Mouse (Mus musculus): ENCODE measurements at regions not wholly inside any gene's neighbourhood (a gene's known extent, or its start where the extent isn't known, plus 50 kb on each side); places are given as distances from the start of the nearest gene placed in this dataset.

DNA sequence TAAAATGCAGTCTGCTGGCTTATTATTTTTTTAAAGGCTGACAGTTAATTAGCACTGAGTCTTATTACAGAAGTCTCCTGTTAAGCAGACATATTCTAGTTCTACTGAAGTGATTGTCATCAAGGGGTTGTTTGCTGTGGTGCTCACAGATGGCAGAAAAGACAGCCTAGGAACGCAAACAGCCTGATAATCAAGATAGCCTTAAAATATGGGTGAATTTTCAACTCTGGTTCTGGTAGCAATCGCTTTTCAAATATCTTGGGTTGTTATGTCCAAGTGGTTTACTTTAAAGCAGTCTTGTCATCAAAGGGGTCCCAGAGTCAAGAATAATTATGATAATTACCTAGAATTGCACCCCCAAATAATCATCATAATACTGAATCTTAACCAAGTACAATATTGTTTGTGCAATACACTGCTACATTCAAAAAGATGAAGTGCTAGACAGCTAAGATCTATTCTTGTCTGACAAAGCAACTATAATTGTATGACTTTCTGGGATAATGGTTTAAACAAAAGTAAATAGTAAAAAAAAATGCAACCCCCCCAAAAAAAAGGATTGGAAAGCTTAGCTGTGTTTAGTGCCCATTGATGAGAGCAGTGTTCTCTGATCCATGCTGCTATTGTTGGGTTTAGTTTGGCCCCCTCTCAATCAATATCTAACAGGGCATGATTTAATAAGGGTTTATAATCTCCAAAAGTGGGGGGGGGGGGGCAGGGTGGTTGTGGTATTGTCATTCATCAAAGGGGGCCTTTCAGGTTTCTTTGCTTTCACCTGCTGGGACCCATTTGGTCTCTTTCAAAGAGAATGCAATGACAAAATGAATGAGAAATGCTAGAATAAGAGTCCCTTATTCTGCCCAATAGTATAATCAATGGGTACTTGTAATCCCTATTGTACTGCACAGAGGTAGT lies 437.4 kb upstream of the Ccnh start:
- no peaks in the 10 kb centered on the region for H3K36me3 ChIP-seq (ENCODE audit: insufficient read depth, low read length)
- no peak for DNase-seq (ENCODE audit: low spot score)
- no peak overlapping the region for H3K27ac ChIP-seq
- ATAC-seq (replicated peaks; ENCODE audit: low FRiP score, low read depth) = no peak
- no peak overlapping the region for H3K4me3 ChIP-seq (replicated peaks; ENCODE audit: low read depth, low read length)
- no peaks in the 10 kb centered on the region for H3K4me1 ChIP-seq (replicated peaks; ENCODE audit: insufficient read depth, low read length)
- 79% methylated on average over 2 of the region's 2 CpGs for WGBS
- H3K4me2 ChIP-seq (ENCODE audit: low read length) = no peak overlapping the region
- H3K9me3 ChIP-seq (replicated peaks; ENCODE audit: low read length) = no peaks in the 10 kb centered on the region
- no peak for TF ChIP-seq CTCF (IDR thresholded peaks at IDR 0.05; ENCODE audit: low read depth)
- H3K27me3 ChIP-seq (ENCODE audit: insufficient read depth, low read length) = peaks cover 2% of the 10 kb centered on the region; the same call in 1 of the 2 replicates
- no peak overlapping the region for H3K9ac ChIP-seq (ENCODE audit: low read depth, low read length)

DNA sequence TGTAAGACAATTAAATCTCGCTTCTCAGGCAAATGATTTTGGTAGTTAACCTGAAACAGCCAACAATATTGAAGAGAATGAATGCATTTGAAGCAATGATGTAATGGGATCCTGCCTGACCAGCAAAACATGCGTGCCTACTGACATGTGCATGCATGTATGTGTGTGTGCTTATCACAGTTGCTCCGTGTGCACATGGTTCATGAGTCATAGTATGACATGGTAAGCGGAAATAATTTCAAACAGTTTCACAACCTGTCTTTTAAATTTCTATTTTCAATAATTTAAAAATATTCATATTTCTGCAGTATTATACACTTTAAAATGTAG lies 436.8 kb upstream of the Ccnh start:
- Histone ChIP-seq H3K36me3 (ENCODE audit: insufficient read depth, low read length) (no peaks in the 10 kb centered on the region), H3K9ac (ENCODE audit: low read depth, low read length) (no peak overlapping the region), H3K4me1 (replicated peaks; ENCODE audit: insufficient read depth, low read length) (no peaks in the 10 kb centered on the region), H3K9me3 (replicated peaks; ENCODE audit: low read length) (no peaks in the 10 kb centered on the region), H3K4me3 (replicated peaks; ENCODE audit: low read depth, low read length) (no peak overlapping the region), H3K27ac (no peak overlapping the region), H3K27me3 (ENCODE audit: insufficient read depth, low read length) (peaks cover 3% of the 10 kb centered on the region; the same call in 1 of the 2 replicates), H3K4me2 (ENCODE audit: low read length) (no peak overlapping the region)
- 84% methylated on average over 4 of the region's 4 CpGs for WGBS
- DNase-seq (ENCODE audit: low spot score) (no peak), ATAC-seq (replicated peaks; ENCODE audit: low FRiP score, low read depth) (no peak)
- TF ChIP-seq CTCF (IDR thresholded peaks at IDR 0.05; ENCODE audit: low read depth) = no peak

DNA sequence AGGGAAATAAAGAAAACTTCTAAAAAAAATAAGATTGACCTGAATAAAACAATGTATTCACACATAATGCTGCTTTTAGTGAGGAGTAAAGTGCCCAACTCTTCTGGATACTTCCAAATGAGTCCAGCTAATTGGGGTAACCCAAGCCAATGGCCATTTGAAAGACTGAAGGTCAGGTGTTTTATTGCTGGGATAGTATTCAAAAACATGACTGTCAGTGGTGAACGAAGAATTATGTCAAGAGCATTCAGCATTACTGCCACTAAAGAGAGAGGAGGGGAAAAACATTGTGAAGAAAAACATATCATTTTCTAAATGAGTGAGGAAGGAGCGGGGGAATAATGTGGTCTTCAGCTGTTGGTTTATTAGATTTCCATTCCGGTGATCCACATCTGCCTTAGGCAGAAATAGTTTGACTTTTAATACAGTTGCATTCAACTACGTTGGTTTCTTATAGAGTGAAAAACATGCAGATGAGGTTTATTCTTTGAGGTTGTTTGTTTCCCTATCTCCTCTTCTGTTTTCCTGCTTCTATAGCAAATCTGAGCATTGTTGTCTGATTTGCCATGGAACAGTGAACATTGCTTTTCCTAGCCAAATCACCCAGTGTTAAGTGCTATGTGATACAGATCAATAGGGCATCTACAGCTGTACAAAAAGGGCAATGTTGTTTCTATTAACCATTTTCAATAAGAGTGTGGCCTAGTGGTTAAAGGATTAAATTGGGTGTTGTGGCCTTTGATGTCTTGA lies 435.3 kb upstream of the Ccnh start:
- H3K36me3 ChIP-seq (ENCODE audit: insufficient read depth, low read length) = no peaks in the 10 kb centered on the region
- H3K4me3 ChIP-seq (replicated peaks; ENCODE audit: low read depth, low read length) = no peak overlapping the region
- ATAC-seq (replicated peaks; ENCODE audit: low FRiP score, low read depth) (no peak), DNase-seq (ENCODE audit: low spot score) (no peak)
- no peak overlapping the region for H3K9ac ChIP-seq (ENCODE audit: low read depth, low read length)
- no peak overlapping the region for H3K27ac ChIP-seq
- peaks cover 3% of the 10 kb centered on the region; the same call in 1 of the 2 replicates for H3K27me3 ChIP-seq (ENCODE audit: insufficient read depth, low read length)
- 40% methylated on average over 4 of the region's 4 CpGs for WGBS
- H3K4me2 ChIP-seq (ENCODE audit: low read length) = no peak overlapping the region
- no peaks in the 10 kb centered on the region for H3K9me3 ChIP-seq (replicated peaks; ENCODE audit: low read length)
- no peaks in the 10 kb centered on the region for H3K4me1 ChIP-seq (replicated peaks; ENCODE audit: insufficient read depth, low read length)
- TF ChIP-seq CTCF (IDR thresholded peaks at IDR 0.05; ENCODE audit: low read depth) = no peak

DNA sequence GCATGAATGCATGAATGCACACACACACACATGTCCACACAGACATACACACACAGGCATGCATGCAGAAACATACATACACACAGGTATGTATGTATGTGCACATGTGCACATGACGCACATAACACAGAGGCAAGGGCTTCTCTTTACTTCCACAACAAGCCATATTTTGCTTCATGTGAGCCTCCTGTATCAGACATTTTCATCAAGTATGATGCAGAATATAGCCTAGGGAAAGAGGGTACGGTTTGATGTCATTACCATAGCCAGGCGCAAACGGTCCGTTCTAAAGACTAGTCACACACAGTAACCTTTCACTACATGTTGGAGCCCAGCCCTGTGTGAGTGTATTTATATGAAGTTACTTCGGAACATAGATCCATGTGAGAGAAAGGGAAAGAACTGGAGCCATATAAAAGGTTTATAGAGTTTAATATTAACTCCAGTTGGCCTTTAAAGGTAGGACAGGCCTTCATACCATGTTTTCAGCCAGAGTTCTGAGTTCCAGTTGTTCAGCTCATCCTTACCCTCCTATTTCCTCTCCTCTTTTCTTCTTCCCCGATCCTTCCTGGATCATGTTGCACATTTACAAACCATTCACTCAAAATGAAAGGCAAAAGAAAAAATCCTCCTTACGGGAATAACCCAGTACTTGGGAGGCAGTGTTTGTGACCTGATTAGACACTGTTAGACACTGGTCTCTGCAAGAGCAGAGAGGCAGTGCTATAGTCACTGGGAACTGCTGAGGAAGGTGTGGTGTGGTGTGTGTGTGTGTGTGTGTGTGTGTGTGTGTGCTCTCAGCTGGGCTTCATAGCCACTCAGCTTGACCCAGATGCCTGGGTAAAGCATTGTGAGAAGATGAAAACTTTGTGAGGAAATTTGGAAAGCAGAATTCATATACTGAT lies 434.1 kb upstream of the Ccnh start:
- Histone ChIP-seq H3K36me3 (ENCODE audit: insufficient read depth, low read length) (no peaks in the 10 kb centered on the region), H3K27me3 (ENCODE audit: insufficient read depth, low read length) (peaks cover 3% of the 10 kb centered on the region; the same call in 1 of the 2 replicates), H3K9ac (ENCODE audit: low read depth, low read length) (no peak overlapping the region), H3K4me1 (replicated peaks; ENCODE audit: insufficient read depth, low read length) (no peaks in the 10 kb centered on the region), H3K4me3 (replicated peaks; ENCODE audit: low read depth, low read length) (no peak overlapping the region), H3K4me2 (ENCODE audit: low read length) (no peak overlapping the region), H3K9me3 (replicated peaks; ENCODE audit: low read length) (no peaks in the 10 kb centered on the region), H3K27ac (no peak overlapping the region)
- ATAC-seq (replicated peaks; ENCODE audit: low FRiP score, low read depth) = no peak
- DNase-seq (ENCODE audit: low spot score) = no peak
- WGBS = 79% methylated on average over 8 of the region's 8 CpGs
- TF ChIP-seq CTCF (IDR thresholded peaks at IDR 0.05; ENCODE audit: low read depth) = no peak

DNA sequence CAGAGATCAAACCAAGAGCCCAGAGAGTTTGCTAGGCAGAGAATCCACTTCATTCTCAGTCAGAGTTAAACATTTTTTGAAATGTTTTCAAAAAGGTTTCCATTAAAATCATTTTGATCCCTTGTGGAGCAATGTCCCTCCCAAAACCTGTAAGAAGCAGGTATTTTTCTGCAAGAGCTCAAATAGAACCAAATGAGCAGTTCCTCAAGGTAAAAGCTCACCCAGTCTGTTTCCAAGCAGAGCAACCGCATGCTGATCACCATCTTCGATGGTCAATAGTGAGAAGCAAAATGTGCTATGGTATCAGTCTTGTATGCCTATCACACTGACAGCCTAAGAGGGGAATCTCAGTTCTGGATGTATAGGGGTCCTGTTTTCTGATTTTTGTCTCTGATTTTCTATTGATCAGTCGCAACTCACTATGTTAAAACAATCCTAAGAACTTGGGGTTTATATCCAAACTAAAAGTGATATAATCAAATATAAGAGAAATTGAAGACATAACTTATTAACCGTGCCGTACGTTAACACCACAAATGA lies 432.3 kb upstream of the Ccnh start:
- H3K4me1 ChIP-seq (replicated peaks; ENCODE audit: insufficient read depth, low read length) = no peaks in the 10 kb centered on the region
- H3K4me3 ChIP-seq (replicated peaks; ENCODE audit: low read depth, low read length) = no peak overlapping the region
- 95% methylated on average over 6 of the region's 6 CpGs for WGBS
- H3K27ac ChIP-seq = no peak overlapping the region
- DNase-seq (ENCODE audit: low spot score) (no peak), ATAC-seq (replicated peaks; ENCODE audit: low FRiP score, low read depth) (no peak)
- H3K9ac ChIP-seq (ENCODE audit: low read depth, low read length) = no peak overlapping the region
- no peak for TF ChIP-seq CTCF (IDR thresholded peaks at IDR 0.05; ENCODE audit: low read depth)
- H3K27me3 ChIP-seq (ENCODE audit: insufficient read depth, low read length) = peaks cover 3% of the 10 kb centered on the region; the same call in 1 of the 2 replicates
- H3K9me3 ChIP-seq (replicated peaks; ENCODE audit: low read length) = no peaks in the 10 kb centered on the region
- no peaks in the 10 kb centered on the region for H3K36me3 ChIP-seq (ENCODE audit: insufficient read depth, low read length)
- H3K4me2 ChIP-seq (ENCODE audit: low read length) = no peak overlapping the region
